Mouse (Mus musculus): ENCODE data around the gene Cblc.

- no peak for TF ChIP-seq CTCF (conservative IDR thresholded peaks at IDR 0.05; ENCODE audit: low read length)
- no peak for TF ChIP-seq POU5F1 (IDR thresholded peaks at IDR 0.05; ENCODE audit: borderline replicate concordance, low read length)
These were observed 1.4 kb downstream of the Cblc start for GRCm38 (mm10) chr7:19795236-19795635.

Measured in E14TG2a.4 (cell line).